Mouse (Mus musculus) adipocyte (in vitro differentiated cells): ENCODE measurements around the gene Mdk.

Experiments
- DNase-seq: peaks from one replicate; pipeline ENCODE4 v3.0.0-alpha.2; 2016; ENCODE audit warnings: low spot score

The Mdk gene

GRCm38 (mm10) chr2:91913328-91914110 is 18.6 kb downstream of the Mdk start:
- no peak for DNase-seq

DNA sequence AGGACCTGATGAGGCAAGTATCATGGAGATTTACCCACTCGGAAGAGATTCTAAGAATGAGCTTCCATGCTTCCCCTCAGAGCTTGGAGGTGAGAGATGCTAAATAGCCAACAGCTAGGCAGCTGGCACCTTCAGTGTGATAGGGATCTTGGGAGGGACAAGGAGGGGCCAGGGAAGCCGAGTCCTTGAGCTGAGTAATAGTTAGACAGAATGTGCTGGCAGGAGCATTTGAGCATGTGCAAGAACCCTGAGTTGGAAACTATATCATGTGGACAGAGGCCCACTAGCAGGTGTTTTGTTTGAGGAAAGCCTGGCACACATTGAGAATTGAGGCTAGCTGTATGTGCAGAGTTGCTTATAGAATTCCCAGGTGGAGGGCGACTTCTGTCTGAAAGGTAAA is 19.5 kb downstream of the Mdk start:
- DNase-seq, result no peak

DNA sequence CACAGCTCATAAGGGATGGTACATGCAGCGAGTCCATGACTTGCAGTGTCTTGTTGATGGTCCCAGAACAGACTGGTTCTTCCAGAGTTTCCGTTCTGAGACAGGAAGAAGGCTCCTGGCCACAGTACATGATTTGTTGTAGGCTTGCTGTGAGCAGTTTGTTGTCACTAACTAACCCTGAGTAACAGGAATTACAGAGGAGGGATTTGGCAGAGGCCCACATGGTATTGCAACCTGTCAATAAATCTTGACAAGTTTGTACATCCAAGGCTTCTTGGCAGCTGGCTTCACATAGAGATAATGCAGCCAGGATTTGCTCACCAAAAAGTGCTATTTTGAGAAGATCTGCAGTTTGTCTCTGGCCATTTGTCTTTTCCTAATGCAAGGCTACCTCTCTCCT is 26.0 kb downstream of the Mdk start:
- DNase-seq, result peak; percentile 84

GRCm38 (mm10) chr2:91904618-91905307 is 27.3 kb downstream of the Mdk start:
- no peak for DNase-seq

- no peak for DNase-seq
These were observed 28.7 kb downstream of the Mdk start for GRCm38 (mm10) chr2:91903171-91903925.

- no peak for DNase-seq
These were observed 29.8 kb downstream of the Mdk start for GRCm38 (mm10) chr2:91902336-91902735.

- no peak for DNase-seq
These were observed 31.7 kb downstream of the Mdk start for GRCm38 (mm10) chr2:91900431-91900830.

DNA sequence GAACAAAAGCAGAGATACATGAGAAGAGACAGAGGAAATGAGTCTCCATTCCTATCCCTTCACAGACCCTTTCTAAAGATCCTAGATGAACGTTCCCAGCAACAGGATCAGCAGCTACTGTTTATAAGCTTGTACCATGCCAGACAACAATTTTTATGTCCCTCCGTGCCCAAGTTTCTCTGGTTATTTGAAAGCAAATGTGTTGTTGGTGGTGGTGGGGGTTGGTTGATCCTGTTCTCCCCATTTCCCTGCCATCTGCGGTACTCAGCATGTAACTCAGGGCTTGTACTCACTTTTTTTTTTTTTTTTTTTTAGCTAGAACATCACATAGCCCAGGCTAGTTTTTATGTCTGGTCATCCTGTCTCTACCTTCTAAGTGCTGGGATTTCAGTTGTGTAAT is 33.0 kb downstream of the Mdk start:
- no peak for DNase-seq

DNA sequence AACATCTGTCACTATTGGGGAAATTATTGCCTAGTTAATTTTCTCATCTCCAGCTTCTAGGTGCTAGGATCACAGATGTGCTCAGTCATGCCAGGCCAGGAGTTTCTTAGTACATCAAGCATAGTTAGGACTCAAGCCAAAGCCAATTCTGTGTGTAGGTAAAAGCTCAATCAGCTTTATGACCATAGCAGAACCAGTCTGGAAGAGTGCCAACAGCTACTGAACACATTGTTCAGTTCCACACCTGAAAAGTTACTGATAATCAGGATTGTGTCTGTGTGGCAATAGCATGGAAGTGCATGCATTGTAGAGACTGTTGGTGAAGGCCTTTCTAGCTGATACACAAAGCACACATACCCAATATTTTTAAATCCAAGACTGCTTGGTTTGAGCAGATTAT is 34.1 kb downstream of the Mdk start:
- DNase-seq, result no peak

- DNase-seq, result no peak
These were observed 36.7 kb downstream of the Mdk start for GRCm38 (mm10) chr2:91895401-91895800.

DNA sequence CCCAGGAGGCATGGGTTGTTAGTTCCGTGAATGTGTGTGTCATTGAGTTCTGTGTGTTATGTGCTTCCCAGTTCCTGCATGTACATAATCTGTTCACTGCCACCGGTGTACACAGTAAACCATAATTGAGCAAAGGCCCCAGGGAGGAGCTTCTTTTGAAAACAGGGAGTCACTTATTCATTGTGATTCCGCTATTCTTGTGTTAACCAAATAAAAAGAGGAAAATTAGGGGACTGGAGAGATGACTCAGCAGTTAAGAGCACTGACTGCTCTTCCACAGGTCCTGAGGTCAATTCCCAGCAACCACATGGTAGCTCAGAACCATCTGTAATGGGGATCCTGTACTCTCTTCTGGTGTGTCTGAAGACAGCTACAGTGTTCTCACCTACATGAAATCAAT is 37.4 kb downstream of the Mdk start:
- DNase-seq, result no peak

GRCm38 (mm10) chr2:91884616-91885015 is 47.5 kb downstream of the Mdk start:
- DNase-seq, result no peak

- no peak for DNase-seq
These were observed 48.1 kb downstream of the Mdk start for GRCm38 (mm10) chr2:91883961-91884360.
